Mouse (Mus musculus) liver, embryonic 14.5 days (tissue): ENCODE results near the gene Adgrl4. TPM values are rescaled to one million over a fixed set of nuclear protein-coding genes. Genes with fewer than 3 reads are reported as not detected.

Source experiments
- ATAC-seq: fragments of 200-750 bp; cut with Nextera tagmentation; 2 replicates; pipeline ENCODE4 v1.8.0; 2017; ENCODE audit warnings: moderate number of reproducible peaks, mild to moderate bottlenecking, moderate library complexity; ENCODE audit not compliant: insufficient read depth
- DNase-seq, 3 experiments: peaks; one replicate each; pipeline ENCODE4 v3.0.0-alpha.2; 2012 to 2013; ENCODE audit warnings: low read depth in 3 of 3, low spot score in 3 of 3
- H3K27ac ChIP-seq: fragments of 300-500 bp; sonication (generic); 2 replicates; pipeline ENCODE4 v1.5.1; 2014; ENCODE audit warnings: moderate library complexity, mild to moderate bottlenecking, control low read depth, inconsistent platforms
- H3K27me3 ChIP-seq: fragments of 300-500 bp; sonication (generic); 2 replicates; pipeline ENCODE4 v1.6.1; 2014; ENCODE audit warnings: mild to moderate bottlenecking, low read length, moderate library complexity; ENCODE audit not compliant: control insufficient read depth, insufficient read depth
- H3K36me3 ChIP-seq: fragments of 300-500 bp; sonication (generic); replicated peaks from 2 replicates; pipeline ENCODE4 v1.6.1; 2014; ENCODE audit warnings: low read depth; ENCODE audit not compliant: control insufficient read depth, insufficient read depth
- H3K4me1 ChIP-seq, 2 experiments: fragments of 200-500 bp in 1 of 2; fragments of 300-500 bp in 1 of 2; sonication (generic) in 1 of 2; replicated peaks; 2 replicates each; pipeline ENCODE4 v1.6.1; 2012 to 2014; ENCODE audit warnings: antibody characterized with exemption in 1 of 2, inconsistent platforms in 1 of 2, low read length in 1 of 2; ENCODE audit not compliant: control insufficient read depth in 2 of 2, insufficient read depth in 2 of 2
- H3K4me2 ChIP-seq: fragments of 300-500 bp; sonication (generic); 2 replicates; pipeline ENCODE4 v1.6.1; 2014; ENCODE audit warnings: low read depth, mild to moderate bottlenecking, control low read depth, moderate library complexity
- H3K4me3 ChIP-seq, 2 experiments: fragments of 200-500 bp in 1 of 2; fragments of 300-500 bp in 1 of 2; sonication (generic) in 1 of 2; 2 replicates each; pipeline ENCODE4 v1.5.1; 2012 to 2014; ENCODE audit warnings: low read depth in 2 of 2, low read length in 2 of 2, mild to moderate bottlenecking in 2 of 2, control low read depth in 1 of 2, inconsistent platforms in 1 of 2, moderate library complexity in 1 of 2; ENCODE audit not compliant: insufficient read depth in 1 of 2
- H3K9ac ChIP-seq: fragments of 300-500 bp; sonication (generic); replicated peaks from 2 replicates; pipeline ENCODE4 v1.6.1; 2014; ENCODE audit warnings: mild to moderate bottlenecking, control low read depth, moderate library complexity
- H3K9me3 ChIP-seq: fragments of 300-500 bp; sonication (generic); 2 replicates; pipeline ENCODE4 v1.6.1; 2016; ENCODE audit warnings: low read length, mixed read lengths; ENCODE audit not compliant: control insufficient read depth
- CTCF ChIP-seq: IDR thresholded peaks from 2 replicates; pipeline ENCODE4 v1.5.1; 2016; ENCODE audit warnings: antibody characterized with exemption, low read depth, control low read depth
- EP300 ChIP-seq: IDR thresholded peaks from 2 replicates; pipeline ENCODE4 v1.6.1; 2016; ENCODE audit warnings: antibody characterized with exemption, low read depth
- WGBS: fragments of 180-500 bp; shearing (Covaris S2); extraction: QIAGEN DNeasy Blood & Tissue Kit; methylation state at CpG from one replicate; pipeline ENCODE4 v1.1.7; 2014; ENCODE audit not compliant: insufficient replicate concordance; 5-methylcytosine and 5-hydroxymethylcytosine counted together
- polyA plus RNA-seq, 2 experiments: library from polyadenylated mRNA; depleted of rRNA in 1 of 2; stranded (reverse) in 1 of 2; unstranded in 1 of 2; fragments of >200 nt; fragmentation: Nextera tagmentation in 1 of 2; extraction: Ambion mirVana in 1 of 2; gene quantifications; 2 replicates each; pipeline versions ENCODE4 v1.2.1 to v1.2.3; 2012 to 2014

The Adgrl4 gene
- 1.8 and 2.0 TPM in 2 replicates for polyA plus RNA-seq (2012; rRNA removed)
- polyA plus RNA-seq (2014; fragmentation: Nextera tagmentation; extraction: Ambion mirVana): 5.0 and 6.4 TPM in 2 replicates

- Histone ChIP-seq H3K4me2 (peak within 1 kb of the TSS; percentile 21; the same call in 1 of the 2 replicates), H3K9me3 (no peaks in the 10 kb centered on the region), H3K36me3 (no peaks in the 10 kb centered on the region), H3K4me3 (peak within 1 kb of the TSS; percentile 11 to 34; a peak in 2 of 4 replicates), H3K27ac (no peak within 1 kb of the TSS), H3K4me1 (no peaks in the 10 kb centered on the region), H3K27me3 (no peaks in the 10 kb centered on the region), H3K9ac (no peak within 1 kb of the TSS)
- no peak for DNase-seq
- TF ChIP-seq EP300 (no peak), CTCF (no peak)
- ATAC-seq: peak; percentile 60
- 3% methylated on average over 17 of the region's 17 CpGs for WGBS
These were observed at the start of gene Adgrl4 for GRCm38 (mm10) chr3:151437693-151438092. Gene Adgrl4 (plus strand): TSS chr3:151437887.

GRCm38 (mm10) chr3:151390912-151391311 is 46.8 kb upstream of the Adgrl4 start:
- H3K27ac ChIP-seq: no peak overlapping the region
- H3K4me1 ChIP-seq: no peaks in the 10 kb centered on the region
- DNase-seq: no peak
- H3K27me3 ChIP-seq: no peaks in the 10 kb centered on the region
- no peak for ATAC-seq
- TF ChIP-seq EP300 (no peak), CTCF (no peak)
- H3K36me3 ChIP-seq: no peaks in the 10 kb centered on the region
- no peak overlapping the region for H3K4me2 ChIP-seq
- H3K4me3 ChIP-seq: no peak overlapping the region
- H3K9me3 ChIP-seq: no peaks in the 10 kb centered on the region
- H3K9ac ChIP-seq: no peak overlapping the region

- Histone ChIP-seq H3K4me1 (no peaks in the 10 kb centered on the region), H3K9me3 (no peaks in the 10 kb centered on the region), H3K9ac (no peak overlapping the region), H3K27ac (no peak overlapping the region), H3K36me3 (no peaks in the 10 kb centered on the region), H3K27me3 (no peaks in the 10 kb centered on the region), H3K4me3 (no peak overlapping the region), H3K4me2 (no peak overlapping the region)
- no peak for ATAC-seq
- DNase-seq: no peak
- 51% methylated on average over 4 of the region's 4 CpGs for WGBS
- TF ChIP-seq EP300: no peak
- no peak for TF ChIP-seq CTCF
These were observed 44.8 kb upstream of the Adgrl4 start for GRCm38 (mm10) chr3:151392891-151393290.

- Histone ChIP-seq H3K27ac (no peak overlapping the region), H3K27me3 (no peaks in the 10 kb centered on the region), H3K36me3 (no peaks in the 10 kb centered on the region), H3K4me3 (no peak overlapping the region), H3K4me1 (no peaks in the 10 kb centered on the region), H3K4me2 (no peak overlapping the region), H3K9ac (no peak overlapping the region), H3K9me3 (no peaks in the 10 kb centered on the region)
- 59% methylated on average over 1 of the region's 1 CpGs for WGBS
- DNase-seq: no peak
- no peak for ATAC-seq
- TF ChIP-seq CTCF (no peak), EP300 (no peak)
These were observed 44.4 kb upstream of the Adgrl4 start for GRCm38 (mm10) chr3:151393330-151393729.

- TF ChIP-seq CTCF (no peak), EP300 (no peak)
- Histone ChIP-seq H3K36me3 (no peaks in the 10 kb centered on the region), H3K4me2 (no peak overlapping the region), H3K27me3 (no peaks in the 10 kb centered on the region), H3K9ac (no peak overlapping the region), H3K9me3 (no peaks in the 10 kb centered on the region), H3K27ac (no peak overlapping the region), H3K4me1 (no peaks in the 10 kb centered on the region), H3K4me3 (no peak overlapping the region)
- DNase-seq: no peak
- no peak for ATAC-seq
- 68% methylated on average over 1 of the region's 1 CpGs for WGBS
These were observed 38.4 kb upstream of the Adgrl4 start for GRCm38 (mm10) chr3:151399270-151399669.
